Mouse (Mus musculus) layer of hippocampus, postnatal 10 days (tissue): ENCODE measurements around the gene Wnt10b. TPM values are rescaled to one million over a fixed set of nuclear protein-coding genes. Genes with fewer than 3 reads are reported as not detected.
A peak's percentile ranks its signal among the peaks of the same experiment; 100 is the strongest.

Experiments used
- DNase-seq, 2 experiments: peaks; one replicate each; pipeline ENCODE4 v3.0.0; 2021; ENCODE audit warnings: low spot score in 2 of 2
- total RNA-seq, 2 experiments: library from RNA; stranded (reverse); gene quantifications; 2 replicates each; pipeline ENCODE4 v1.2.3; 2021

Gene Wnt10b
- total RNA-seq, 2 experiments from 2014 or later, result 0.25 to 0.37 TPM

GRCm38 (mm10) chr15:98797835-98798492 is 20.0 kb upstream of the Wnt10b start:
- DNase-seq, result no peak

GRCm38 (mm10) chr15:98796803-98797595 is 19.0 kb upstream of the Wnt10b start:
- no peak for DNase-seq

GRCm38 (mm10) chr15:98793141-98793698 is 15.3 kb upstream of the Wnt10b start:
- DNase-seq, result no peak

DNA sequence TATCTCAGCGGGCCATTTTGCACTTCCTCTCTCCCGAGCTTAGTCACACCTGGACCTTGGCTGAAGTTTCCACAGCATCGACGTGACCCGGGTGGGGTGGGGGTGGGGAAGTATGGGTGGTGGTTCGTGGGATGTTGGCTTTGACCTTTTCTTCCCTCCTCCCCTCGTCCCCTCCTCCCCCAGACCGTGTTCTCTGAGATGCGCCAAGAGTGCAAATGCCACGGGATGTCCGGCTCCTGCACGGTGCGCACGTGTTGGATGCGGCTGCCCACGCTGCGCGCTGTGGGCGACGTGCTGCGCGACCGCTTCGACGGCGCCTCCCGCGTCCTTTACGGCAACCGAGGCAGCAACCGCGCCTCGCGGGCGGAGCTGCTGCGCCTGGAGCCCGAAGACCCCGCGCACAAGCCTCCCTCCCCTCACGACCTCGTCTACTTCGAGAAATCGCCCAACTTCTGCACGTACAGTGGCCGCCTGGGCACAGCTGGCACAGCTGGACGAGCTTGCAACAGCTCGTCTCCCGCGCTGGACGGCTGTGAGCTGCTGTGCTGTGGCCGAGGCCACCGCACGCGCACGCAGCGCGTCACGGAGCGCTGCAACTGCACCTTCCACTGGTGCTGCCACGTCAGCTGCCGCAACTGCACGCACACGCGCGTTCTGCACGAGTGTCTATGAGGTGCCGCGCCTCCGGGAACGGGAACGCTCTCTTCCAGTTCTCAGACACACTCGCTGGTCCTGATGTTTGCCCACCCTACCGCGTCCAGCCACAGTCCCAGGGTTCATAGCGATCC is 14.5 kb upstream of the Wnt10b start:
- DNase-seq, result no peak

DNA sequence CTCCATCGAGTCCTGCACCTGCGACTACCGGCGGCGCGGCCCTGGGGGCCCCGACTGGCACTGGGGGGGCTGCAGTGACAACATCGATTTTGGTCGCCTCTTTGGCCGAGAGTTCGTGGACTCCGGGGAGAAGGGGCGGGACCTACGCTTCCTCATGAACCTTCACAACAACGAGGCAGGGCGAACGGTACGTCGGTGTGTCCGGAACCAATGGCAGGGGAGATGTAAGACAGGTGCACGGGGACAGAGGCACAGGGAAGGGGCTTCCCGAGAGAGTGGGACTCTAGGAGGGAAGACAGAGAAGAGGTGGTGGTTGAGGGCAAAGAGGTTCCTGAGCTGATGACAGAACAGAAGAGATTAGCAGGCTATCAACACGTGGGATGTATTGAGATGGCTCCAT is 13.8 kb upstream of the Wnt10b start:
- no peak for DNase-seq

- DNase-seq, result no peak
Observed at GRCm38 (mm10) chr15:98791221-98791620, 13.3 kb upstream of the Wnt10b start.

GRCm38 (mm10) chr15:98790761-98791160 is 12.8 kb upstream of the Wnt10b start:
- no peak for DNase-seq

GRCm38 (mm10) chr15:98789661-98790535 is 11.9 kb upstream of the Wnt10b start, which contains the start of gene Wnt1:
TSS of gene Wnt1 (plus strand) at chr15:98789857.
- DNase-seq, result peak in 1 of 2 experiments; percentile 45

DNA sequence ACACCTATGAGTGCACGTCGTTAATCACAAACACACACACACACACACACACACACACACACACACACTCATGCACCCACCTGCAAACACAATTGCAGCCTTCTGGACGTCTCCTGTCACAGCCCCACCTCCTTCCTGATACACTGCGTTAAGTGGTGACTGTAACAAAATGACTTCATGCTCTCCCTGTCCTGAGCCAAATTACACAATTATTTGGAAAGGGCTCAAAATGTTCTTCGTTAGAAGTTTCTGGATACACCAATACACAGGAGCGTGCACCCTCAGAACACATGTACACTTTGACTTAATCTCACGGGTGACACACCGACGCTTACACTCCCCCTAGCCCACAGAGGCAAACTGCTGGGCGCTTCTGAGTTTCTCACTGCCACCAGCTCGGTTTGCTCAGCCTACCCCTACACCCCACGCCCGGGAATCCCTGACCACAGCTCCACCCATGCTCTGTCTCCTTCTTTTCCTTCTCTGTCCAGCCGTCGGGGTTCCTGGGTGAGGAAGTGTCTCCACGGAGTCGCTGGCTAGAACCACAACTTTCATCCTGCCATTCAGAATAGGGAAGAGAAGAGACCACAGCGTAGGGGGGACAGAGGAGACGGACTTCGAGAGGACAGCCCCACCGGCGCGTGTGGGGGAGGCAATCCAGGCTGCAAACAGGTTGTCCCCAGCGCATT is 11.2 kb upstream of the Wnt10b start:
- no peak for DNase-seq

- DNase-seq, result peak in 1 of 2 experiments; percentile 54
Observed at GRCm38 (mm10) chr15:98787930-98788329, 10.0 kb upstream of the Wnt10b start.

- DNase-seq, result no peak
Observed at GRCm38 (mm10) chr15:98785744-98786143, 7.8 kb upstream of the Wnt10b start.

GRCm38 (mm10) chr15:98781166-98781565 is 3.2 kb upstream of the Wnt10b start:
- no peak for DNase-seq

DNA sequence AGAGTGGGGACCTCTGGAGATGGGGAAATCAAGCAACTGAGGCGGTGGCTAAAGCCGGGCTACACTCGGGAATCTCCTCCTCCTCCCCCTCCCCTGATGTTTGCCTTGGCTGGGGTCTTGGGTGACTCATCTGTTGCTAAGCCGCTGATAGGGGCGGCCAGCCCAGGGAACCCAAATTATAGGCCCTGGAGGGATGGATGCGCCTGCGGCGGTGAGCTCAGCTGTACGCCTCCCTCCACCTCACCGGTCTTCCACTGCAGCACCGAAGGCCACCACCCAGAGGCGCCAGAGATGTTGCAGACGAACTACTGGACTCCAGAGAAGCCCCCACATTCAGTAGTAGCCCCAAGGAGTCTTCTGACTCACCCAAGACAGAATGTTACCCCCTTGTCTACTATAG is 2.6 kb upstream of the Wnt10b start:
- DNase-seq, result no peak

DNA sequence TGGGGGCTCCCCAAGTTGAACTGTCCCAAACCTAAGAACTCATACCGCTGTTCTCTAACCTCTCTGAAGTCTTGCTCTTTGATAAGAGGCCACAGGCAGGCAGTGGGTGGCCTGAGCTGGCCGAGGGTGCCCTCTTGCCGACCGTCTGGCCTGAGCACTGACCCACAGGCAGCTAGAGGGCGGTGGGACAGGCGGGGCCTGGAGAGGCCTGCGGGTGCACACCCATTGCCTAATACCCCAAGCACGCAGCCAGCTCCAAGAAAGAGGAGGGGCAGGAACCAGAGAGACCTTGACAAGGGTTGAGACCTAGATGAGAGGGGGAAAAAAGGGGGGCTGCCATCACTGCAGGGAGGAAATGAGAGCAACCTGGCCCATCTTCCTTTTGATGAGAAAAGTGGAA is 2.1 kb upstream of the Wnt10b start:
- DNase-seq, result no peak

GRCm38 (mm10) chr15:98778806-98779205 is 856 bp upstream of the Wnt10b start:
- DNase-seq, result no peak

GRCm38 (mm10) chr15:98778191-98778770 is 331 bp upstream of the Wnt10b start:
- no peak for DNase-seq

GRCm38 (mm10) chr15:98777005-98777616 is 839 bp downstream of the Wnt10b start:
- DNase-seq, result no peak

DNA sequence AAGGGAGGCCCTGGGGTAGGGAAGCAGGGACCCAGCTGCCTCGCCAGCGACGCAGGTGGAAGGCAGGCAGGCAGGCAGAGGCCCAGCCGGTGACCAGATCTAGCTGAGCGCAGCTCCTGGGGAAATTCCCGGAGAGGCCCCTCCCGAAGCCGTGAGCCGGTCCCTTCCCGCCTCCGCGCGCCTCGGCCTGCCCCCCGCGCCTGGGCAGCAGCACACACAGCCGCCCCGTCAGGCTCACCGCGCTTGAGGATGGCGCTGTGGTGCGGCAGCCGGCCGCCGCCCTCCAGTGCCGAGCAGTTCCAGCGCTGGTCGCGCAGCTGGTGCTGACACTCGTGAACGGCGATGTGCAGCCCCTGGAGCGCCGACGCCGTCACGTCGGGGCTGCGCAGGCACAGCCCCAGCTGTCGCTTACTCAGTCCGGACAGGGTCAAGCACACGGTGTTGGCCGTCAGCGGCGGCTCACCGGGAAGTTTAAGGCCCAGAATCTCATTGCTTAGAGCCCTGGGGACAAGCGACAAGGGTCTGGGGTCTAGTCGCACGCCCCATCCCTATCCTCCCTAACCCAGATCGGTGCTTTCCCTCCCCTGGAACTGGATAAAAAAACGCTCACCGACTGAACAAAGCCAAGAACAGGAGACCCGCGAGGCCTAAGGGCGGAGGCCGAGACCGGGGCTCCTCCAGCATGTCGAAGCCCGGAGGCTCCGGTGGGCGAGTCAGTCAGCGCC is 1.5 kb downstream of the Wnt10b start:
- no peak for DNase-seq
